Mouse (Mus musculus) bone marrow macrophage, adult 2 months (primary cell): ENCODE measurements around the gene Arhgef7. TPM values are rescaled to one million over a fixed set of nuclear protein-coding genes. Genes with fewer than 3 reads are reported as not detected.

ENCODE experiments used
- H3K27ac ChIP-seq: 2 replicates; pipeline ENCODE4 v1.5.1; 2012; ENCODE audit warnings: low read depth, low read length; ENCODE audit not compliant: insufficient read depth
- H3K4me1 ChIP-seq: 2 replicates; pipeline ENCODE4 v1.6.1; 2012; ENCODE audit warnings: low read length; ENCODE audit not compliant: control insufficient read depth, insufficient read depth
- H3K4me3 ChIP-seq: 2 replicates; pipeline ENCODE4 v1.5.1; 2012; ENCODE audit warnings: mild to moderate bottlenecking, low read length, moderate library complexity; ENCODE audit not compliant: insufficient read depth
- CTCF ChIP-seq: IDR thresholded peaks from 2 replicates; pipeline ENCODE4 v1.5.1; 2012; ENCODE audit warnings: low read depth, mild to moderate bottlenecking, low read length, moderate library complexity
- POLR2A ChIP-seq: IDR thresholded peaks from 2 replicates; pipeline ENCODE4 v1.6.1; 2012; ENCODE audit warnings: mild to moderate bottlenecking, low read depth, low read length, borderline replicate concordance
- polyA plus RNA-seq: library from polyadenylated mRNA; stranded (reverse); fragments of >200 nt; gene quantifications from 2 replicates; pipeline ENCODE4 v1.2.4, GENCODE M21; 2012; ENCODE audit not compliant: missing spikeins, insufficient read depth, insufficient read length

Arhgef7 gene
- 53.8 and 59.8 TPM in 2 replicates for polyA plus RNA-seq

GRCm38 (mm10) chr8:11727651-11728481 is at the start of gene Arhgef7:
TSS of gene Arhgef7 (plus strand) at chr8:11727721.
- Histone ChIP-seq H3K4me3 (peak within 1 kb of the TSS; percentile 40), H3K27ac (no peak within 1 kb of the TSS), H3K4me1 (no peaks in the 10 kb centered on the region)
- TF ChIP-seq CTCF (no peak), POLR2A (no peak)

GRCm38 (mm10) chr8:11684558-11684957 is 43.0 kb upstream of the Arhgef7 start:
- H3K4me1 ChIP-seq, result no peaks in the 10 kb centered on the region
- H3K4me3 ChIP-seq, result no peak overlapping the region
- H3K27ac ChIP-seq, result no peak overlapping the region
- TF ChIP-seq CTCF (no peak), POLR2A (no peak)

GRCm38 (mm10) chr8:11687251-11687650 is 40.3 kb upstream of the Arhgef7 start:
- Histone ChIP-seq H3K4me3 (no peak overlapping the region), H3K4me1 (no peaks in the 10 kb centered on the region), H3K27ac (no peak overlapping the region)
- TF ChIP-seq POLR2A (no peak), CTCF (no peak)

- Histone ChIP-seq H3K27ac (no peak overlapping the region), H3K4me1 (no peaks in the 10 kb centered on the region), H3K4me3 (no peak overlapping the region)
- no peak for TF ChIP-seq CTCF
- TF ChIP-seq POLR2A, result no peak
Measured at GRCm38 (mm10) chr8:11689945-11690344, 37.6 kb upstream of the Arhgef7 start.

GRCm38 (mm10) chr8:11691284-11691683 is 36.2 kb upstream of the Arhgef7 start:
- H3K27ac ChIP-seq, result no peak overlapping the region
- no peak overlapping the region for H3K4me3 ChIP-seq
- H3K4me1 ChIP-seq, result no peaks in the 10 kb centered on the region
- TF ChIP-seq CTCF (no peak), POLR2A (no peak)

- Histone ChIP-seq H3K4me1 (no peaks in the 10 kb centered on the region), H3K27ac (no peak overlapping the region), H3K4me3 (no peak overlapping the region)
- TF ChIP-seq POLR2A (no peak), CTCF (no peak)
Measured at GRCm38 (mm10) chr8:11691761-11692160, 35.8 kb upstream of the Arhgef7 start.

GRCm38 (mm10) chr8:11692455-11692854 is 35.1 kb upstream of the Arhgef7 start:
- Histone ChIP-seq H3K27ac (no peak overlapping the region), H3K4me1 (no peaks in the 10 kb centered on the region), H3K4me3 (no peak overlapping the region)
- TF ChIP-seq CTCF (no peak), POLR2A (no peak)

- Histone ChIP-seq H3K27ac (no peak overlapping the region), H3K4me3 (no peak overlapping the region), H3K4me1 (no peaks in the 10 kb centered on the region)
- TF ChIP-seq POLR2A, result no peak
- no peak for TF ChIP-seq CTCF
Measured at GRCm38 (mm10) chr8:11693972-11694371, 33.5 kb upstream of the Arhgef7 start.

GRCm38 (mm10) chr8:11696176-11696575 is 31.3 kb upstream of the Arhgef7 start:
- Histone ChIP-seq H3K4me3 (no peak overlapping the region), H3K27ac (no peak overlapping the region), H3K4me1 (no peaks in the 10 kb centered on the region)
- TF ChIP-seq POLR2A (no peak), CTCF (no peak)

- TF ChIP-seq CTCF, result no peak
- no peak for TF ChIP-seq POLR2A
- Histone ChIP-seq H3K4me1 (no peaks in the 10 kb centered on the region), H3K27ac (no peak overlapping the region), H3K4me3 (no peak overlapping the region)
Measured at GRCm38 (mm10) chr8:11697467-11697866, 30.1 kb upstream of the Arhgef7 start.

- TF ChIP-seq CTCF (no peak), POLR2A (no peak)
- no peak overlapping the region for H3K27ac ChIP-seq
- H3K4me3 ChIP-seq, result no peak overlapping the region
- H3K4me1 ChIP-seq, result no peaks in the 10 kb centered on the region
Measured at GRCm38 (mm10) chr8:11699442-11700001, 28.0 kb upstream of the Arhgef7 start.
